Mouse (Mus musculus) adrenal gland, postnatal 0 days (tissue): Measurements from ENCODE around the gene Ip6k2. TPM values are rescaled to one million over a fixed set of nuclear protein-coding genes. Genes with fewer than 3 reads are reported as not detected.

ENCODE experiments used
- microRNA-seq: library from miRNA; unstranded; fragments of <30 nt; microRNA quantifications from one replicate; pipeline ENCODE4, GENCODE M21; 2016; ENCODE audit warnings: borderline replicate concordance; ENCODE audit not compliant: insufficient number of aligned reads
- polyA plus RNA-seq: library from polyadenylated mRNA; unstranded; fragments of >200 nt; fragmentation: Nextera tagmentation; extraction: Ambion mirVana; gene quantifications from 2 replicates; pipeline ENCODE4 v1.2.1, GENCODE M21; 2015

The Ip6k2 gene
- polyA plus RNA-seq: 54.1 and 55.9 TPM in 2 replicates

DNA sequence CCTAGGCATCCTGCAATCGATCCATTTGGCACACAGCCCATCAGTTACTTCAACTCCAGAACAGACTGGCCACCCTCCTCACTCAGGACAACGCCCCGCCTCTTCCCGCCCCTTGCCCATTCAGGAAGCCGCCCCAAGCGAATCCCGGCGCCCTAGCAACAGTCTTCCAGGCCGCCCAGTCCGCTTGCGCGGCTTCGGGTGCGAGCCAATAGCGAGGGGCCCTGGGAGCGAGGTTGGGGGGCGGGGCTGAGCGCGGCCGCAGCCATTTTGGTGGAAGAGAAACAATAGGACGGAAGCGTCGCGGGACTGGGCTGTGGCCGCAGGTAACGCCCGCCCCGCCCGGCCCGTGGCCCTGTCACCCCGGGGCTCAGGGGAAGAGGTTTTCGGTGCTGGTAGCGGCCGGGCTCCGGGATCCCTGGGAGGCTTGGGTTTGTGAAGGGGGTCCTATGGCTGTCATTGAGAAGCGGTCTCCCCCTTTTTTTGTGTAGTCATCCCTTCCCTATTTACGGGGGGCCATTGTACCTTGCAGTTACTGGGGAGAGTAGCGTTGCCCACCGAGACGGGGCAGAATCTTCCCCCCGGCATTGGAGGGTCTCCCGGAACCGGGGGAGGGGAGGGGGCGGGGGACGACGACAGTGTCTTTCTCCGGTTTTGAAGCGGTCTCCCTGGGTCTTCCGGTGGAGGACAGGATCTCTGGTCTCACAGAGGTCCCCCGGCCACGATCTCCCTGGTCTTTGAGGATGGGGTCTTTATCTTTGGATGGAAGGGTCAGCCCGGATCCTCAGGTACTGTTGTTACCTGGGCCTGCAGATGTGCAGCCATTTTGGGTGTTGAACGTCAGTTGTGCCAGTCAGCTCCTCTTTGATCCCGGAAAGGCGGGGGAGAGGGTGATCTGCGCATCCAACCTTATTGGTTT is at the start of gene Ip6k2:
Gene Ip6k2, plus strand, starts transcription at position 249 of the 916 bp plus-strand sequence.

DNA sequence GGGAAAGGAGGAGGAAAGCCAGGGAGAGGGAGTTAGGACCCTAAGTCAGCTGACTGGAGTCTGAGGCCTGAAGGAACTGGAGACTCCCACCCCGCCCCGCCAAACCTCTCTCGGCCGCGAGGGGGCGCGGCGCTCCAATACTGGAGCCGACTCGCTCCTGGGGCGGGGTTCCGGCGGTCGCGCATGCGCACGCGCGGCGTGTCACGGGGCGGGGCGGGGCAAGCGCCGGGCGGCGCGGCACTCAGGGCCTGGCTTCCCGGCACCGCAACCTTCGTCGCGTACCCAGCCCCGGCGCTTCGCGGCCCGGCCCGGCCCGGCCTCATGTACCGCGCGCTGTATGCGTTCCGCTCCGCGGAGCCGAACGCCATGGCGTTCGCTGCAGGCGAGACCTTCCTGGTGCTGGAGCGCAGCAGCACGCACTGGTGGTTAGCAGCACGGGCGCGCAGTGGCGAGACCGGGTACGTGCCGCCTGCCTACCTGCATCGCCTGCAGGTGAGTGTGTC is 24.6 kb downstream of the Ip6k2 start, which contains the start of gene Nckipsd:
Gene Nckipsd, plus strand, starts transcription at position 206 of the 503 bp plus-strand sequence.

DNA sequence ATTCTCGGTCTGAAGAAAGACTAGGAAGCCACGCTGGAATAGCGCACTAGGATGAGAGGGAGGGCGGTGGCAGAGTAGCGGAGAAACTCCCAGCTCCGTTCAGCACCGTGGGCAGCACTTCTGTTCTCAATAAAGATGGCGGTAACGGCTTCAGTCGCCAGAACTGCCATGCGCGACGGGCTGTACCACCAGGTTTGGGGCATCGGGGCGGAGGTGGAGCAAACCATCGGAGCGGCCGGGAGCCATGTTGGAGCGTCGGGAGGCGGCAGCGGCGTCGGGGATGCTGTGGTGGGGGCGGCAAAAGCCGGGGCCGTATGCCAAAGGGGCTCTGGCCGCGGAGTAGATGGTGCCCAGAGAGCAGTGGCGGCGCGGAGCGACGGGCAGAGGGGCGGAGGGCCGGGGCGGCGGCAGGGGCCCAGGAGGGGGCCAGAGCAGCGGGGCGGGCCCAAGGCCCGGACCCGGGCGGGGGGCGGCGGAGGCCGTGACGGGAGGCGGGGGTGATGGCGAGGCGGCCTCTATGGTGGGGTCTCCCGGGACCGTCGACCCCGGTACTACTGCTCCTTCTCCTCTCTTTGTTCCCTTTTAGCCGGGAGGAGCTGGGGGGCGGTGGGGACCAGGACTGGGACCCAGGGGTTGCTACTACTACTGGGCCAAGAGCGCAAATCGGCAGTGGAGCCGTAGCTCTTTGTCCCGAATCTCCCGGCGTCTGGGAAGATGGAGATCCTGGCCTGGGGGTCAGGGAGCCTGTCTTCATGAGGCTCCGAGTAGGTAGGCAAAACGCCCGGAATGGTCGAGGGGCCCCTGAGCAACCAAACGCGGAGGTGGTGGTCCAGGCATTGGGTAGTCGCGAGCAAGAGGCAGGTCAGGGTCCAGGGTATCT is 42.5 kb downstream of the Ip6k2 start, which contains the start of gene Celsr3:
Gene Celsr3, plus strand, starts transcription at position 501 of the 880 bp plus-strand sequence.

DNA sequence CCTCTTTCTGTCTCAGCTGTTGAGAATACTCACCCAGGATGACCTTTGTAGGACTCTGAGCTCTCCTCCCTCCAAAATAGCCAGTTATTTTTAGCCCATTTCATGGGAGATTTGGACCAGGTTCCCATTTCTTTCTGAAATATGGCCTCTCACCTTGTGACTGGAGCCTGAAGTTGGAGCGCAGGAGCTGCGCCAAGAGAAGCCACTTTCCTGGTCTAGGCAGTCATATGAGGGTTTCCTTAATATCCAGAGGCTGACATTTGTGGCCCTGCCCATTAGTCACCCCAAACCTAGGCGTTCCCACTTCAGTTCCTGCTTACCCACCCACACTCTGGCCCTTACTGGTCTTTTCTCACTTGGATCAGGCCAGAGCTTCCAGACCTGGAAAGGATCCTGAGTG is 69.4 kb downstream of the Ip6k2 start, which contains the start of gene Slc26a6:
Gene Slc26a6, plus strand, starts transcription at position 308 of the 400 bp plus-strand sequence.

Small RNAs within 50 kb of the gene (microRNA-seq; reads per million reads assigned to microRNA genes)
- gene Gm23156: not detected

Other genes starting within 250 kb of the Ip6k2 start
- 68.2 and 82.0 TPM in 2 replicates for gene Impdh2, start 223.5 kb upstream of the Ip6k2 start, polyA plus RNA-seq
- 68.4 and 111 TPM in 2 replicates for gene Ndufaf3, start 216.4 kb upstream of the Ip6k2 start, polyA plus RNA-seq
- 95.0 and 107 TPM in 2 replicates for gene Dalrd3, start 213.9 kb upstream of the Ip6k2 start, polyA plus RNA-seq
- 73.9 and 83.0 TPM in 2 replicates for gene Wdr6, start 205.1 kb upstream of the Ip6k2 start, polyA plus RNA-seq
- gene P4htm, start 186.1 kb upstream of the Ip6k2 start, polyA plus RNA-seq: 17.3 and 18.2 TPM in 2 replicates
- gene Arih2, start 134.4 kb upstream of the Ip6k2 start, polyA plus RNA-seq: 24.4 and 32.1 TPM in 2 replicates
- gene Slc25a20, start 121.7 kb upstream of the Ip6k2 start, polyA plus RNA-seq: 45.2 and 70.4 TPM in 2 replicates
- gene Prkar2a, start 94.5 kb upstream of the Ip6k2 start, polyA plus RNA-seq: 16.7 and 17.3 TPM in 2 replicates
- gene Nckipsd, start 24.6 kb downstream of the Ip6k2 start, polyA plus RNA-seq: 8.4 and 9.3 TPM in 2 replicates
- 1.7 and 1.9 TPM in 2 replicates for gene Celsr3, start 42.5 kb downstream of the Ip6k2 start, polyA plus RNA-seq
- 4.9 and 6.0 TPM in 2 replicates for gene Slc26a6, start 69.5 kb downstream of the Ip6k2 start, polyA plus RNA-seq
- 0.17 TPM in 1 of 2 replicates, not detected in the other for gene Tmem89, start 130.8 kb downstream of the Ip6k2 start, polyA plus RNA-seq
- 300 and 412 TPM in 2 replicates for gene Uqcrc1, start 152.8 kb downstream of the Ip6k2 start, polyA plus RNA-seq
- 6.9 and 7.2 TPM in 2 replicates for gene Col7a1, start 169.8 kb downstream of the Ip6k2 start, polyA plus RNA-seq
- gene Ucn2, start 202.2 kb downstream of the Ip6k2 start, polyA plus RNA-seq: 0.30 TPM in 1 of 2 replicates, not detected in the other
- 5.4 and 5.8 TPM in 2 replicates for gene Pfkfb4, start 208.0 kb downstream of the Ip6k2 start, polyA plus RNA-seq